Mouse (Mus musculus) ZHBTc4 (cell line): ENCODE results near the gene Dctn3.
"Not testable (repeated sequence)": the region's sequence is repeated elsewhere in the genome, so short reads cannot be mapped to it uniquely, and the experiment has no call there.

ENCODE experiments used
- DNase-seq: peaks from one replicate; pipeline ENCODE4 v3.0.0-alpha.2; 2011; ENCODE audit warnings: low read depth, low spot score

Gene Dctn3

GRCm38 (mm10) chr4:41722918-41723351, at the start of gene Dctn3:
Dctn3 (minus strand) TSS chr4:41723170.
- DNase-seq: peak; percentile 97

- not testable (repeated sequence) for DNase-seq
Observed at GRCm38 (mm10) chr4:41767301-41767700, 44.3 kb upstream of the Dctn3 start.

GRCm38 (mm10) chr4:41763176-41763575, 40.2 kb upstream of the Dctn3 start:
- not testable (repeated sequence) for DNase-seq

GRCm38 (mm10) chr4:41762688-41763114, 39.7 kb upstream of the Dctn3 start:
- DNase-seq: not testable (repeated sequence)

GRCm38 (mm10) chr4:41762099-41762687, 39.2 kb upstream of the Dctn3 start:
- DNase-seq: no peak

- no peak for DNase-seq
Observed at GRCm38 (mm10) chr4:41761680-41762079, 38.7 kb upstream of the Dctn3 start.

GRCm38 (mm10) chr4:41760911-41761310, 37.9 kb upstream of the Dctn3 start:
- DNase-seq: no peak

GRCm38 (mm10) chr4:41760288-41760721, 37.3 kb upstream of the Dctn3 start:
- DNase-seq: peak; percentile 96

- DNase-seq: peak; percentile 59
Observed at GRCm38 (mm10) chr4:41759656-41760287, 36.8 kb upstream of the Dctn3 start.

GRCm38 (mm10) chr4:41759206-41759605, 36.2 kb upstream of the Dctn3 start:
- no peak for DNase-seq

- no peak for DNase-seq
Observed at GRCm38 (mm10) chr4:41758701-41759100, 35.7 kb upstream of the Dctn3 start.

GRCm38 (mm10) chr4:41758021-41758420, 35.1 kb upstream of the Dctn3 start:
- no peak for DNase-seq

- peak; percentile 26 for DNase-seq
Observed at GRCm38 (mm10) chr4:41757321-41757720, 34.4 kb upstream of the Dctn3 start.

GRCm38 (mm10) chr4:41756440-41756839, 33.5 kb upstream of the Dctn3 start:
- DNase-seq: no peak

- peak; percentile 98 for DNase-seq
Observed at GRCm38 (mm10) chr4:41755338-41756305, 32.7 kb upstream of the Dctn3 start, which contains the start of gene Sigmar1. Sigmar1 (minus strand) TSS chr4:41756157.

GRCm38 (mm10) chr4:41754797-41755337, 31.9 kb upstream of the Dctn3 start, which contains the start of gene Galt:
Galt (plus strand) TSS chr4:41755228.
- DNase-seq: no peak

GRCm38 (mm10) chr4:41745021-41745420, 22.1 kb upstream of the Dctn3 start:
- DNase-seq: no peak

GRCm38 (mm10) chr4:41744131-41744530, 21.2 kb upstream of the Dctn3 start:
- DNase-seq: no peak

GRCm38 (mm10) chr4:41741158-41741560, 18.2 kb upstream of the Dctn3 start:
- peak; percentile 99 for DNase-seq

GRCm38 (mm10) chr4:41740380-41741157, 17.6 kb upstream of the Dctn3 start:
- DNase-seq: peak; percentile 25

GRCm38 (mm10) chr4:41739260-41739659, 16.3 kb upstream of the Dctn3 start:
- DNase-seq: no peak
